Mouse (Mus musculus): ENCODE results near the gene Zfp148. TPM values are rescaled to one million over a fixed set of nuclear protein-coding genes. Genes with fewer than 3 reads are reported as not detected.

Zfp148 gene
- polyA plus RNA-seq, 1 experiment from 2014 or later: 62.3 TPM

GRCm38 (mm10) chr16:33516807-33517565 lies 136.3 kb downstream of the Zfp148 start, which contains the start of gene Slc12a8:
Gene Slc12a8 (plus strand): TSS chr16:33517328.
- peak; percentile 60; the same call in 1 of the 2 replicates for ATAC-seq (ENCODE audit: insufficient number of reproducible peaks, insufficient read depth, low FRiP score, low TSS enrichment, low read depth)
- WGBS: 1% methylated on average over 27 of the region's 27 CpGs
- peak within 1 kb of the TSS; percentile 46 for H3K4me3 ChIP-seq

GRCm38 (mm10) chr16:33517627-33518026 lies 137.0 kb downstream of the Zfp148 start:
- no peak for ATAC-seq (ENCODE audit: insufficient number of reproducible peaks, insufficient read depth, low FRiP score, low TSS enrichment, low read depth)
- H3K4me3 ChIP-seq: peak overlapping the region; percentile 46

More at GRCm38 (mm10) chr16:33516807-33517565, 136.3 kb downstream of the Zfp148 start, which contains the start of gene Slc12a8:
- peak within 1 kb of the TSS; percentile 86 for H3K4me2 ChIP-seq
- no peak within 1 kb of the TSS for H3K27ac ChIP-seq
- peaks cover 19% of the 10 kb centered on the region for H3K4me1 ChIP-seq
- no peaks in the 10 kb centered on the region for H3K9me3 ChIP-seq
- peak within 1 kb of the TSS; percentile 70 for H3K9ac ChIP-seq
- H3K27me3 ChIP-seq: no peaks in the 10 kb centered on the region
- no peaks in the 10 kb centered on the region for H3K36me3 ChIP-seq

GRCm38 (mm10) chr16:33518236-33518635 lies 137.6 kb downstream of the Zfp148 start:
- no peak for ATAC-seq (ENCODE audit: insufficient number of reproducible peaks, insufficient read depth, low FRiP score, low TSS enrichment, low read depth)
- no peaks in the 10 kb centered on the region for H3K36me3 ChIP-seq
- H3K4me3 ChIP-seq: no peak overlapping the region
- no peak overlapping the region for H3K9ac ChIP-seq
- WGBS: 71% methylated on average over 7 of the region's 7 CpGs
- no peaks in the 10 kb centered on the region for H3K9me3 ChIP-seq
- H3K4me2 ChIP-seq: no peak overlapping the region
- H3K27me3 ChIP-seq: no peaks in the 10 kb centered on the region
- peaks cover 19% of the 10 kb centered on the region for H3K4me1 ChIP-seq
- no peak overlapping the region for H3K27ac ChIP-seq

More at GRCm38 (mm10) chr16:33517627-33518026, 137.0 kb downstream of the Zfp148 start:
- no peaks in the 10 kb centered on the region for H3K27me3 ChIP-seq
- no peak overlapping the region for H3K27ac ChIP-seq
- WGBS: 28% methylated on average over 4 of the region's 4 CpGs
- H3K4me1 ChIP-seq: peaks cover 19% of the 10 kb centered on the region
- no peaks in the 10 kb centered on the region for H3K9me3 ChIP-seq
- no peaks in the 10 kb centered on the region for H3K36me3 ChIP-seq
- H3K9ac ChIP-seq: peak overlapping the region; percentile 70
- peak overlapping the region; percentile 86 for H3K4me2 ChIP-seq

GRCm38 (mm10) chr16:33519916-33520568 lies 139.4 kb downstream of the Zfp148 start:
- Histone ChIP-seq H3K9ac (no peak overlapping the region), H3K27ac (no peak overlapping the region), H3K4me3 (no peak overlapping the region), H3K36me3 (no peaks in the 10 kb centered on the region), H3K4me1 (peaks cover 19% of the 10 kb centered on the region), H3K27me3 (no peaks in the 10 kb centered on the region), H3K4me2 (no peak overlapping the region), H3K9me3 (no peaks in the 10 kb centered on the region)
- WGBS: 86% methylated on average over 6 of the region's 6 CpGs
- ATAC-seq (ENCODE audit: insufficient number of reproducible peaks, insufficient read depth, low FRiP score, low TSS enrichment, low read depth): no peak

- H3K9ac ChIP-seq: no peak overlapping the region
- H3K4me1 ChIP-seq: peaks cover 6% of the 10 kb centered on the region; the same call in 1 of the 2 replicates
- 57% methylated on average over 4 of the region's 4 CpGs for WGBS
Observed at GRCm38 (mm10) chr16:33522516-33522915, 141.9 kb downstream of the Zfp148 start.

GRCm38 (mm10) chr16:33523571-33523970 lies 142.9 kb downstream of the Zfp148 start:
- Histone ChIP-seq H3K4me1 (no peaks in the 10 kb centered on the region), H3K27ac (no peak overlapping the region), H3K36me3 (0 out of 2 replicates have a peak, but pooled peaks cover 5% of the 10 kb centered on the region), H3K27me3 (no peaks in the 10 kb centered on the region), H3K4me3 (no peak overlapping the region), H3K9ac (no peak overlapping the region), H3K4me2 (no peak overlapping the region), H3K9me3 (no peaks in the 10 kb centered on the region)
- 75% methylated on average over 10 of the region's 10 CpGs for WGBS
- ATAC-seq (ENCODE audit: insufficient number of reproducible peaks, insufficient read depth, low FRiP score, low TSS enrichment, low read depth): no peak

More at GRCm38 (mm10) chr16:33522516-33522915, 141.9 kb downstream of the Zfp148 start:
- ATAC-seq (ENCODE audit: insufficient number of reproducible peaks, insufficient read depth, low FRiP score, low TSS enrichment, low read depth): no peak
- Histone ChIP-seq H3K4me2 (no peak overlapping the region), H3K9me3 (no peaks in the 10 kb centered on the region), H3K4me3 (no peak overlapping the region), H3K27me3 (no peaks in the 10 kb centered on the region), H3K27ac (no peak overlapping the region), H3K36me3 (no peaks in the 10 kb centered on the region)

GRCm38 (mm10) chr16:33529502-33530454 lies 149.1 kb downstream of the Zfp148 start:
- WGBS: 73% methylated on average over 11 of the region's 11 CpGs
- Histone ChIP-seq H3K36me3 (0 out of 2 replicates have a peak, but pooled peaks cover 5% of the 10 kb centered on the region), H3K4me2 (no peak overlapping the region), H3K4me1 (peaks cover 6% of the 10 kb centered on the region; the same call in 1 of the 2 replicates), H3K4me3 (no peak overlapping the region), H3K27ac (no peak overlapping the region), H3K9me3 (no peaks in the 10 kb centered on the region), H3K9ac (no peak overlapping the region), H3K27me3 (no peaks in the 10 kb centered on the region)
- ATAC-seq (ENCODE audit: insufficient number of reproducible peaks, insufficient read depth, low FRiP score, low TSS enrichment, low read depth): no peak

GRCm38 (mm10) chr16:33531184-33531583 lies 150.5 kb downstream of the Zfp148 start:
- no peak for ATAC-seq (ENCODE audit: insufficient number of reproducible peaks, insufficient read depth, low FRiP score, low TSS enrichment, low read depth)
- H3K4me1 ChIP-seq: peaks cover 6% of the 10 kb centered on the region; the same call in 1 of the 2 replicates
- WGBS: 64% methylated on average over 8 of the region's 8 CpGs

GRCm38 (mm10) chr16:33536456-33536855 lies 155.8 kb downstream of the Zfp148 start:
- Histone ChIP-seq H3K4me1 (no peaks in the 10 kb centered on the region), H3K9me3 (no peaks in the 10 kb centered on the region), H3K4me2 (no peak overlapping the region), H3K27ac (no peak overlapping the region), H3K27me3 (no peaks in the 10 kb centered on the region), H3K9ac (no peak overlapping the region), H3K36me3 (no peaks in the 10 kb centered on the region), H3K4me3 (no peak overlapping the region)
- 78% methylated on average over 8 of the region's 8 CpGs for WGBS
- no peak for ATAC-seq (ENCODE audit: insufficient number of reproducible peaks, insufficient read depth, low FRiP score, low TSS enrichment, low read depth)

More at GRCm38 (mm10) chr16:33531184-33531583, 150.5 kb downstream of the Zfp148 start:
- Histone ChIP-seq H3K9me3 (no peaks in the 10 kb centered on the region), H3K4me2 (no peak overlapping the region), H3K36me3 (0 out of 2 replicates have a peak, but pooled peaks cover 5% of the 10 kb centered on the region), H3K27me3 (no peaks in the 10 kb centered on the region), H3K27ac (no peak overlapping the region), H3K9ac (no peak overlapping the region), H3K4me3 (no peak overlapping the region)

- no peaks in the 10 kb centered on the region for H3K27me3 ChIP-seq
Observed at GRCm38 (mm10) chr16:33537499-33538225, 157.0 kb downstream of the Zfp148 start.

More at GRCm38 (mm10) chr16:33537499-33538225, 157.0 kb downstream of the Zfp148 start:
- WGBS: 82% methylated on average over 21 of the region's 21 CpGs
- H3K27ac ChIP-seq: no peak overlapping the region
- H3K4me2 ChIP-seq: no peak overlapping the region
- no peaks in the 10 kb centered on the region for H3K9me3 ChIP-seq
- H3K9ac ChIP-seq: no peak overlapping the region
- no peak for ATAC-seq (ENCODE audit: insufficient number of reproducible peaks, insufficient read depth, low FRiP score, low TSS enrichment, low read depth)
- no peaks in the 10 kb centered on the region for H3K4me1 ChIP-seq
- H3K36me3 ChIP-seq: no peaks in the 10 kb centered on the region
- no peak overlapping the region for H3K4me3 ChIP-seq

Data from embryonic facial prominence, embryonic 13.5 days (tissue).